Mouse (Mus musculus) adrenal gland, postnatal 25 days (tissue): ENCODE data around the gene Tbr1. TPM values are rescaled to one million over a fixed set of nuclear protein-coding genes. Genes with fewer than 3 reads are reported as not detected.

Experiments
- DNase-seq: peaks from one replicate; pipeline ENCODE4 v3.0.0; 2021; ENCODE audit warnings: mixed read lengths
- microRNA-seq, 2 experiments: library from miRNA; unstranded; fragments of <30 nt; microRNA quantifications; one replicate each; pipeline ENCODE4 v1.2.0; 2021
- total RNA-seq: library from RNA; stranded (reverse); gene quantifications from 2 replicates; pipeline ENCODE4 v1.2.3, GENCODE M21; 2021

Tbr1 gene
- total RNA-seq, 1 experiment from 2014 or later, result not detected

GRCm38 (mm10) chr2:61811507-61812421 lies 9.0 kb downstream of the Tbr1 start:
- DNase-seq, result peak; percentile 56

DNA sequence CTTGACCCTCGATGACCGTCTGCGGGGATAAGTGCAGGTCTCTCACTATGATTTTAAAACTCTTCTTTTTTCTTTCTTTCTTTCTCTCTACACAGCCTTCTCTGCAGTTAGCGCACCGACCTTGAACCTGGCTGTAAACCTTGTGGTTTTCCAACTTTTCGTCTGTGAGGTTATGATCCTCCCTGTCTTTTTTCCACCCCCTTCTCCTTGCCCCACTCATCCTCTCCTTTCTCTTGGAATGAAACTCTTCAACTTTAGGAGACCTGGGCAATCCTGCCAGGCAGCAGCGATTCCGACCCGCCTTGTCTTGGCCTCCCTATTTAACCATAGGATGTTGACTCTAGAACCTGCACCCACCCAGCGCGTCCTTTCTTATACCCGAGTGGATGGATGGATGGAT lies 9.8 kb downstream of the Tbr1 start:
- no peak for DNase-seq

DNA sequence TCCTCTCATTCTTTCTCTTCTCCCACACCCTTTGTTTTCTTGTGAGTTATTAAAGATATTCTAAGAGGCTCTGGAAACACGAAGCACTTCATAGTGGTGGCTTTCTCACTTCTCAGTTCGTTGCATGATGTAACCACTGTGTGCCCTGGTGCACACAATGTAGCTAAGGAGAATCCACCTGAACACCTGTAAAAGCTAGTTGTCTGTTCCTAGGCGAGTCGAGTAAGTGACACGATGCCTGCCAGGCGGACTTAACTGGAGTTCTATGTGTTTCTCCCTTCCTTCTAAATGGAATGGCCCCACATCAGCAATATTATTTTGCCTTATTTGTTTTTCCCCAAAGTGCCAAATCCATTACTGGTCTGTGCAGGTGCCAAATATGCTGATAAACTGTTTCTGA lies 10.4 kb downstream of the Tbr1 start:
- no peak for DNase-seq

DNA sequence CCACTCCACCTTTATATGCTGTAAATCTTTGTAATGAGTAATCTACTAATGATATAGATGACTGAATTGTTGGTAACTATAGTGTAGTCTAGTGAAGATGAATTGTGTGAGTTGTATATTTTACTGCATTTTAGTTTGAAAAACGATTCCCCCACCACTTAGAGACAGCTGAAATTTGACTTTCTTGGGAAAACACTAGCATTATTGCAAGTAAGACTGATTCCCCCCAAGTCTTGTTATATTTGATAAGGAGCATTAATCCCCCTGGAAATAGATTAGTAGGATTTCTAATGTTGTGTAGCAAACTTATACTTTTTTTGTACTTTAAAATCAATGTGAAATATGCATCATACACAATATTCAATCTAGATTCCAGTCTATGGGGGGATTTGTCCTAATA lies 10.8 kb downstream of the Tbr1 start:
- DNase-seq, result no peak

DNA sequence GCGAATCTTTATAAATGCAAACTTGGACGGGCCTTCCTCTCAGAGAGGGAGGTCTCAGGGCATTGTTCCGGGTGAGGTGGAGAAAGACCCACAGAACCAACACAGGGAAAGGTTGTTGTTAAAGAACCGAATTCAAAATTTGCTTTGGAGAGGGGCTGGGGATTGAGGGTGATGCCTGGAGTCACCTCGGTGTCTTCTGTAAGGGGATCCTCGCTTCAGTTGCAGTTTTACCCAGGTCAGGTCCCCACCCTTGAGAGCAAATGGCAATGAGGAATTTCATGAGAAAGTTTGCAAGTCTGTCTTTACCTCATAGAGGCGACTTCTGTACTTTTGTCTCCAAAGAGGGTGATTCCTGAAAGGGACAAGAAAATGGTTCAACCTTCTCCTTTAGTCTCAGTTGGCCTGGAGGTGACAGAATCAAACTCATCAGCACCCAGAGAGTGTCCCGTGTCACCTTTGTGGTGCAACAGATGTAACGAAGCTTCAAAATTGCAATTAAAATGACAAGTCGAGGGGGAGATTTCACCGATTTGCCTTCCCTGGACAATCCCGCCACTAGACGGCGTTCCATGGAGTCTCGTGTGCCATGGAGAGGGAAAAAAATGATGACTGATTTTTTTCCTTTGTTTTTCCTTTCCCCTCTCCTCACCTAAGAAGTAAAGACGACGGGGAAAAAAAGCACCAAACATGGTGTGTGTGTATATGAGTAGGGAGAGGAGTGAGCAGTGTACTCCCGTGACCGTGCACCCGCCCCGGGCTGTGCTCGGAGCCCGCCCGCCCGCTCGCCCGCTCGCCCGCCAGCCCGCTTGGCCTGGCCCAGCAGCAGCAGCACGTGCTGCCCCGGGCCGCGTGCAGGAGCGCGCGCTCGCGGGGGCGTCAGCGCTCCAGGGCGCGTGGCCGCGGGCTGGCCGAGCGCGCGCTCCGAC lies 12.1 kb downstream of the Tbr1 start:
- peak; percentile 22 for DNase-seq

- peak; percentile 26 for DNase-seq
These were observed 13.0 kb downstream of the Tbr1 start for GRCm38 (mm10) chr2:61815583-61816313.

DNA sequence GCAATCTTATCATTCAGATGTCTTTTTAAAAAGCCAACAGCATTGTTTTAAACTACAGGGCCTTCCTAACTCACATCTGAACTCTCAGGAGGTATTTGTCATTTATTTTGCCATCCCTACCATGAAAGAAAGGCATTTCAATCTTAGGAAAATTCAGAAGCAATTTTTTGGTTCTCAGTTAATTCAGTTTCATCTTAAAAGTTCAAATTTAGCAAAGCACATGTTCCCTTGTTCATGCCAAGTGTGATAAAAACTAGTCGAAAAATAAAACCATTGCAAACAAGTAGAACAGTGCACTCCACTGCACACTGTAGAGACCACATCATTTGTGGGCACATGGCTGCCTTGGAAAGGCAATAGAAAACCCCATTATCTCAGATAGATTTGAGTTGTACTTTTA lies 15.5 kb downstream of the Tbr1 start:
- DNase-seq, result no peak

DNA sequence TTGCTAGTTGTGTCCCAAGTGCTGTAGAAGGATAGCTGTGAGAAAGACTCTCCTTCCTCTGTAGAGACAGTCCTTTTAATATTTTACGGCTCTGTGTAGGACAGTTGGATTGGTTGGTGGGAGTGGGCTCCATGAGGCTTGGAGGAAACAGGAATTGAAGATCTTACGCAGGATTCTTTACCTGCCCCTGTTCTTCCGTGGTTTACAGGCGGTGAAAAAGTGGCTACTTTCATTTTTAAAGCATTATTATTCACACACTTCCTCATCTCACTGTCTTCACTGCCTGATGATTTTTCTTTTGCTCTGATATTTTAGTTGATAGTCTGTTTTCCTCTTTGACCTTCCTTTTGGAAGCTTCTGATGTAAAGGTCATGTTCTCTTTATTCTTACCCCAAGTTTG lies 17.5 kb downstream of the Tbr1 start:
- DNase-seq, result no peak

DNA sequence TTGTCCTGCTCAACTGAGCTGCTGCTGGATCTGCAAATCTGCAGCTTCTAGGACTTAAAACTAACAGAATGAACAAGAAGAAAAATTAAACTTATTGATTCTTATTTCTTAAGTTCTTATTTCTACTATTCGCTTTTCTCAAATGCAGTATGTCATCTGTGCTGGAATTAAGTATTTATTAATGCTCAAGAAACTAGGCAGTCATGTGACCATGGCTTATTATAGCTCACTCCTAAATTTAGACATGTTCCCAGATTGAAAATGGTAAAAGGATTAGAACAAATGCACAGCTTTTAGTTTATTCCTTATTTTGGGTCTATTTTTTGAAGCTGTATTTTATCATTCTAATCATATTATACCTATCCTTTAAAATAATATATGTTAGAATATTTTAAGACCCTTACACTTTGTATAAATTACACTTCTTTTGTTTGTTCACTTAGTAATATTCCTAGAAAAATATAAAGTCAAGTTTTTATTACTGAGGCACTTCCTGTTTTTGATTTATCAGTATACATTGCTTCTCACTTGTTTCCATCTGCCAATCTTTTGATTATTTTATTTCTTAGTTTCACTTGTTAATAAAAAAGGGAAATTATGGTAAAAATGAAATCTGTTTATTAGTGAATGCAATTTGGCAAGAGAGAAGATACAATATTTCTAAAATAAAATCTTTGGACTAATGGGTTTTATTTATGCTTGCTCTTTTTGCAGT lies 20.9 kb downstream of the Tbr1 start:
- DNase-seq, result no peak

DNA sequence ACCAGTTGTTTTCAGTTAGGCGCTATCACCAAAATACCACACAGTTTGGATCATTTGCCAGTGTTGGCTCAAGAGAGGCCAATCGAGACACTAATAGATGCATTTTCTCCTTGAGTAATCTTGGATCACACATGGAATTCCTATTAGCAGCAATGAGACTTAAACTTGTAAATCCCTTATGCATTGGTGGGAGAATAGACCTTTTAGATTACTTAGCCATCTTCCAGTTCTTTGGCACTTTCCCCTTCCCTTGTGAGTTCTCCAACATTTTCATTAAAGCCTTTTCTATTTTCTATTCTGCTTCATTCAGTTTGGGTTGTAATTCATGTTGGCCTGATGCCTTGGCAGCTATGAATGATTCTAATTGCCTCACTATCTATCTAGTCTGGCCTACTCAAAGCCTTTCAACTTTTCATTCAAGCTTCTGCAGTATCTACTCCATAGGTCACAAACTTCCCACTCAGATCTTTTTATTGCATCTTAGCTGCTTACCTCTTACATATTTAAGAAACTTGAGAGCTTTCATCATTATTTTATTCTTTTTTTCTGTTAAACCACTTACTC lies 34.6 kb downstream of the Tbr1 start:
- no peak for DNase-seq

Small RNA genes within 50 kb of the gene (microRNA-seq; reads per million reads assigned to microRNA genes)
- 0 reads per million in 2 experiments for gene Gm22403

Other genes starting within 250 kb of the Tbr1 start
- 46.7 and 56.3 TPM in 2 replicates for gene Tank, start 224.3 kb upstream of the Tbr1 start, total RNA-seq
- gene Psmd14, start 91.2 kb upstream of the Tbr1 start, total RNA-seq, result 89.9 and 97.1 TPM in 2 replicates
- gene Slc4a10, start 243.5 kb downstream of the Tbr1 start, total RNA-seq, result 1.5 and 3.9 TPM in 2 replicates